Mouse (Mus musculus) myocyte (in vitro differentiated cells): ENCODE results near the gene Pax9.

Experiments
- CEBPB ChIP-seq: IDR thresholded peaks from 2 replicates; pipeline ENCODE4 v1.6.1; 2011; ENCODE audit warnings: mild to moderate bottlenecking, moderate library complexity; ENCODE audit not compliant: poor library complexity, insufficient read depth, severe bottlenecking
- E2F4 ChIP-seq: IDR thresholded peaks from one replicate; pipeline ENCODE4 v1.6.1; 2011; ENCODE audit warnings: mild to moderate bottlenecking, control low read depth, moderate library complexity; ENCODE audit not compliant: insufficient read depth
- MAX ChIP-seq: IDR thresholded peaks from one replicate; pipeline ENCODE4 v1.6.1; 2011; ENCODE audit warnings: low read depth, mild to moderate bottlenecking, control low read depth
- POLR2A ChIP-seq: IDR thresholded peaks from one replicate; pipeline ENCODE4 v1.6.1; 2011; ENCODE audit warnings: low read depth, mild to moderate bottlenecking, control low read depth, moderate library complexity; ENCODE audit not compliant: insufficient read length
- POLR2AphosphoS2 ChIP-seq: IDR thresholded peaks from one replicate; pipeline ENCODE4 v1.6.1; 2011; ENCODE audit warnings: low read depth, control low read depth; ENCODE audit not compliant: insufficient read length
- USF1 ChIP-seq: IDR thresholded peaks from one replicate; pipeline ENCODE4 v1.6.1; 2011; ENCODE audit warnings: low read depth, mild to moderate bottlenecking, control low read depth, moderate library complexity

DNA sequence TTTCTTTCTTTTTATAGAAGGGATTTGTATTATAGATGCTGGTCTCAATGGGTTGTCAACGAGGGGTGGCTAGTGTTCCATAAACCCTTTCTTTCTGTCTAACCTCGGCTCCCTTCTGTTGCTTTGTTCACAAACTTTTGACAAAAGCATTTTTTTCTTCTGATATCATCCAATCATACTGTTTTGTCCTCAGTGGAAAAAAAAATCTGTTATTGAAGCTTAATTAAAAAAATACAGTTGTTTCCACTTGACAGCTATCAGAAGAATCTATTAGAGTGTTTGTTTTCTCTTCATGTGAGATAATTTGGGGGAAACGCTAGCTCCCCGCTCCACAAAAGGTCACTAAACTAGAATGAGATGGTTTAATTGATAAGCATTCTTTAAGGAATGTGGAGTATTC, 36.1 kb downstream of the Pax9 start:
- TF ChIP-seq POLR2A: no peak
- TF ChIP-seq MAX: no peak
- no peak for TF ChIP-seq POLR2AphosphoS2
- TF ChIP-seq CEBPB: no peak
- no peak for TF ChIP-seq E2F4
- no peak for TF ChIP-seq USF1
